Mouse (Mus musculus): Measurements from ENCODE around the gene Gm20388. TPM values are rescaled to one million over a fixed set of nuclear protein-coding genes. Genes with fewer than 3 reads are reported as not detected.

The Gm20388 gene
- polyA plus RNA-seq, 1 experiment: not detected

- Histone ChIP-seq H3K4me1 (ENCODE audit: control insufficient read depth, insufficient read depth, low read length) (peaks cover 4% of the 10 kb centered on the region), H3K4me3 (ENCODE audit: insufficient read depth, low read depth, low read length) (no peak overlapping the region), H3K27ac (ENCODE audit: insufficient read depth, low read depth, low read length) (no peak overlapping the region)
- TF ChIP-seq POLR2A (IDR thresholded peaks at IDR 0.05; ENCODE audit: insufficient read depth, low read depth, low read length) (no peak), CTCF (IDR thresholded peaks at IDR 0.05; ENCODE audit: insufficient read depth, low read depth, low read length) (no peak)
- 40% methylated on average over 2 of the region's 2 CpGs for WGBS
These were observed 1212.5 kb downstream of the Gm20388 start for GRCm38 (mm10) chr8:121123113-121123512.

DNA sequence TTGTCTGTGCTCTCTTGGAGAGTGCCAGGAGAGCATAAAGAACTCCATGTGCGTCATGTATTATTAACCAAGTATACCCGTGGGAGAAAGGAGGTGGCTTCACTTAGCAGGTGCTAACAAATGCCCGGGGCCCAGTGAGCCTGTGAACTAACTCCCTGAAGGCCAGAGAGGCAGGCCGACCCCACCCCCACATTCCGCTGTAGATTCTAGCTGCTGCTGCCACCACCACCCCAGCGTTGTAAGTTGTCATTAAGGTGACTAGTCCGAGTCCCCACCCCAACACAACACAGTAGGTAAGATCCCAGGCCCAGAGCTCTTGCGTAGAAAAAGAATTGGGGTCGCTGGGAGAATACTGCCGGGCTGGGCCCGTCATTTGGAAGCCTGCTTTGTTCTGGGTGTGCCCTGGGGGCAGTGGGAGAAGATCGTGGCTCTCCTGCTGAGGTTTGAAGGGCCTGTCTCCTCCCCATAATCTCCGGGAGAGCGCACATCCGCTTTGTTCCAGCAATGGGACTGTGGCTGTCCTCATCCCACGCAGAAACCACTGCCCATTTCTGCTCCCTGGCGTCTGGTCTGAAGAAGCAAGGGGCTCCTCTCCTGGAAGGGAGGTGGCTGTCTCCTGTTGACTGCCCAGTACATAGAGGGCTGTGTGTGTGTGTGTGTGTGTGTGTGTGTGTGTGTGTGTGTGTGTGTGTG lies 1214.1 kb downstream of the Gm20388 start:
- 4% methylated on average over 17 of the region's 17 CpGs for WGBS
- Histone ChIP-seq H3K4me1 (ENCODE audit: control insufficient read depth, insufficient read depth, low read length) (peaks cover 12% of the 10 kb centered on the region), H3K27ac (ENCODE audit: insufficient read depth, low read depth, low read length) (no peak overlapping the region), H3K4me3 (ENCODE audit: insufficient read depth, low read depth, low read length) (no peak overlapping the region)
- TF ChIP-seq POLR2A (IDR thresholded peaks at IDR 0.05; ENCODE audit: insufficient read depth, low read depth, low read length) (no peak), CTCF (IDR thresholded peaks at IDR 0.05; ENCODE audit: insufficient read depth, low read depth, low read length) (no peak)

GRCm38 (mm10) chr8:121125311-121125876 lies 1214.8 kb downstream of the Gm20388 start:
- H3K4me1 ChIP-seq (ENCODE audit: control insufficient read depth, insufficient read depth, low read length): peaks cover 12% of the 10 kb centered on the region
- no peak overlapping the region for H3K27ac ChIP-seq (ENCODE audit: insufficient read depth, low read depth, low read length)
- TF ChIP-seq CTCF (IDR thresholded peaks at IDR 0.05; ENCODE audit: insufficient read depth, low read depth, low read length): no peak
- TF ChIP-seq POLR2A (IDR thresholded peaks at IDR 0.05; ENCODE audit: insufficient read depth, low read depth, low read length): no peak
- H3K4me3 ChIP-seq (ENCODE audit: insufficient read depth, low read depth, low read length): no peak overlapping the region
- WGBS: 2% methylated on average over 36 of the region's 36 CpGs

GRCm38 (mm10) chr8:121126191-121126590 lies 1215.5 kb downstream of the Gm20388 start:
- WGBS: 12% methylated on average over 6 of the region's 6 CpGs
- Histone ChIP-seq H3K27ac (ENCODE audit: insufficient read depth, low read depth, low read length) (no peak overlapping the region), H3K4me1 (ENCODE audit: control insufficient read depth, insufficient read depth, low read length) (peaks cover 12% of the 10 kb centered on the region), H3K4me3 (ENCODE audit: insufficient read depth, low read depth, low read length) (no peak overlapping the region)
- no peak for TF ChIP-seq CTCF (IDR thresholded peaks at IDR 0.05; ENCODE audit: insufficient read depth, low read depth, low read length)
- TF ChIP-seq POLR2A (IDR thresholded peaks at IDR 0.05; ENCODE audit: insufficient read depth, low read depth, low read length): no peak

DNA sequence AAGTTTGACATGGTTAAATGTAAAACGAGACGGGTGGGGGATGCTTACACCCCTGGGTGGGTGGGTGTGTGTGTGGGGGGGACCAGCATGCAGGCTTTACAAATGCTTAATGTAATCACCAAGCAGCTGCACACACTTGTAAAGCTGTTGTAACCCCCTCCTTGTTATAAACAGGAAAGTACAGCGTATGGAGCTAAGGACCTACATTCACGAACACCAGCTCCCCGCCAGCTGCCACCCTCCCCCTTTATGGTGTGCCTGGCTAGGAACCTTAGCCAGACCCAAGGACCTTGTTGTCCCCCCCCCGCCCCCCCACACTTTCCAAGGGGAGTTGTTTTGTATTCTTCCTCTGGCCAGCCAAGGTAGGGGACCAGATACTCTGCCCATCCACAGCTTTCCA lies 1216.1 kb downstream of the Gm20388 start:
- Histone ChIP-seq H3K27ac (ENCODE audit: insufficient read depth, low read depth, low read length) (no peak overlapping the region), H3K4me1 (ENCODE audit: control insufficient read depth, insufficient read depth, low read length) (peaks cover 12% of the 10 kb centered on the region), H3K4me3 (ENCODE audit: insufficient read depth, low read depth, low read length) (no peak overlapping the region)
- TF ChIP-seq POLR2A (IDR thresholded peaks at IDR 0.05; ENCODE audit: insufficient read depth, low read depth, low read length): no peak
- no peak for TF ChIP-seq CTCF (IDR thresholded peaks at IDR 0.05; ENCODE audit: insufficient read depth, low read depth, low read length)
- 6% methylated on average over 6 of the region's 6 CpGs for WGBS

DNA sequence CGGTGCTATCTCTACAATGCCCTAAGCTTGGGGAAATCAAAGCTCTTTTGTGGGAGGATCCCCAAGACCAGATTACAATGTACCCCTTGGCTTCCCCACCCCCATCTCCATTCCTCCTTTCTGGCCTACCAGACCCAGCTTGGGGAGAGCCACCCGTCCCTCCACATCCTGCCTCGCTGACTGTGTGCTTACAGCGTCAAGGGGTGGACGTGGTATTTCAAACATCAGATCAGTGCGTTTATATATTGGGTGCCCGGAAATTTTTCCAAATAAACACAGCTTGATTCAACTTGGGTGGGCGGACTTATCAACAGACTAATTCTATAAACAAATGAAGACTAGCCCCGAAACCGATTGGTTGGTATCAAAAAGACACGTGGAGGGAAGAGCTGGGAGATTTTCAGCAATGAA lies 1216.7 kb downstream of the Gm20388 start:
- TF ChIP-seq CTCF (IDR thresholded peaks at IDR 0.05; ENCODE audit: insufficient read depth, low read depth, low read length): no peak
- no peak for TF ChIP-seq POLR2A (IDR thresholded peaks at IDR 0.05; ENCODE audit: insufficient read depth, low read depth, low read length)
- no peak overlapping the region for H3K4me3 ChIP-seq (ENCODE audit: insufficient read depth, low read depth, low read length)
- H3K4me1 ChIP-seq (ENCODE audit: control insufficient read depth, insufficient read depth, low read length): peaks cover 12% of the 10 kb centered on the region
- no peak overlapping the region for H3K27ac ChIP-seq (ENCODE audit: insufficient read depth, low read depth, low read length)
- 8% methylated on average over 11 of the region's 11 CpGs for WGBS

- 2% methylated on average over 43 of the region's 43 CpGs for WGBS
- no peak within 1 kb of the TSS for H3K4me3 ChIP-seq (ENCODE audit: insufficient read depth, low read depth, low read length)
- H3K4me1 ChIP-seq (ENCODE audit: control insufficient read depth, insufficient read depth, low read length): peaks cover 12% of the 10 kb centered on the region
- H3K27ac ChIP-seq (ENCODE audit: insufficient read depth, low read depth, low read length): no peak within 1 kb of the TSS
- no peak for TF ChIP-seq POLR2A (IDR thresholded peaks at IDR 0.05; ENCODE audit: insufficient read depth, low read depth, low read length)
- no peak for TF ChIP-seq CTCF (IDR thresholded peaks at IDR 0.05; ENCODE audit: insufficient read depth, low read depth, low read length)
These were observed 1217.2 kb downstream of the Gm20388 start, which contains the start of gene Foxl1 for GRCm38 (mm10) chr8:121127756-121128375. Foxl1 (plus strand) TSS chr8:121127940.

DNA sequence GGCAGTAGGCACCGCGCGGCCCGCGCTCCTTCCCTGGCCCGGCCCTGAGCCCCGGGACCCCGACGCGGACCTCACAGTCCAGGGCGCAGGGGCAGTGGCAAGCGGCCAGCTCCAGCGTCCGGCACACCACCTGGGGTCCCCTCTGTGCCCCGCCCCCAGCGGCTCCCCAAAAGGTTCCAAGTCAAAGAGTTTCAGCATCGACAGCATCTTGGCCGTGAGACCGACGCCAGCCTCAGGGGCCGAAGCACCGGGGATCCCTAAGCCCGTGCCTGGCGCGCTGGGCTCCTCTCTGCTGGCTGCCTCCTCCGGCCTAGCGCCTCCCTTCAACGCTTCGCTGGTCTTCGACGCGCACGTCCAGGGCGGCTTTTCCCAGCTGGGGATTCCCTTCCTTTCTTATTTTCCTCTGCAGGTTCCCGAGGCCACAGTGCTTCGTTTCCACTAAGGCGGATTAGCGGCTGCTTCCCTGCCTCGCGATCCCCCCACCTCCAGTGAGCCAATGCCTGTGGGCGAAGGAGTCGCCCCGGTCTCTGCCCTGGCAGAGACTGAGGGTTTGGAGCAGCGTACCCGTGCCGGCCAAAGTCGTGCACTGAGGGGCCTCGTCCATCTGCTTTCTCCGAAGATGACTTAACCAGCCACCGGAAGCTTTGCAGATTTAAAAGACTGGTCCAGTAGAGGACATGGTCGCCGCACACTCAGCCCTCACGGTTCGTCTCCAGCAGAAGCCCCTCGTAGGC lies 1218.1 kb downstream of the Gm20388 start:
- Histone ChIP-seq H3K4me3 (ENCODE audit: insufficient read depth, low read depth, low read length) (no peak overlapping the region), H3K4me1 (ENCODE audit: control insufficient read depth, insufficient read depth, low read length) (peaks cover 12% of the 10 kb centered on the region), H3K27ac (ENCODE audit: insufficient read depth, low read depth, low read length) (no peak overlapping the region)
- TF ChIP-seq CTCF (IDR thresholded peaks at IDR 0.05; ENCODE audit: insufficient read depth, low read depth, low read length): no peak
- TF ChIP-seq POLR2A (IDR thresholded peaks at IDR 0.05; ENCODE audit: insufficient read depth, low read depth, low read length): no peak
- 5% methylated on average over 55 of the region's 55 CpGs for WGBS

Data from olfactory bulb, adult 2 months (tissue).